ENCODE assay signal across 10 mouse cellular contexts in the genomic region with DNA sequence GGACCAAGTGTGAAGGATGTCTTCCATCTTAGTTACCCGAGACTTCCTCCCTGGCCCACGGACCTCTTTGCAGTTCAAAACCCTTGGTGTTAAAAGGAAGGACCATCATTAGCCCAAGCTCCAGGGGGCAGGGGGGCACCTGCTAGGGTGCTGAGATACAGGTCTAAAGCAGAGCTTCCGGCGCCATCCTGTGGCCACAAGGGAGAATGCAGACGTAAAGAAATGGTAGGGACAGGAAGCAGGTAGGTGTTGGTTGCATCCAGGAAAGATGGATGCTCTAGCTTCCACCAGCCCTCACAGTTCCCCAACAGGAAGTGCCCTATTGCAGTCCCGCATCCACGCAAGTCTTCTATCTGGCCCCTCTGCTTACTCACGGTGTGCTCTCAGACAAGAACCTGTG. TPM values are rescaled to one million over a fixed set of nuclear protein-coding genes. Genes with fewer than 3 reads are reported as not detected.
A peak's percentile ranks its signal among the peaks of the same experiment; 100 is the strongest.
DNase-seq lines count a peak whose midpoint lies in the region; ATAC-seq and TF ChIP-seq lines count a peak whose summit lies in the region.
"Had no signal": no experiment of that assay in that cellular context is flagged by ENCODE, and none has a peak within 500 bp of the region (broad histone marks: within the 10 kb centered on the region; RNA-seq: fewer than 3 reads in every experiment).

No protein-coding gene starts in this region.

- no peaks in the 10 kb centered on the region for H3K9me3 ChIP-seq in embryonic facial prominence, embryonic 13.5 days
- H3K9me3 ChIP-seq in neural tube, embryonic 11.5 days (ENCODE audit: control insufficient read depth, low read length) = no peaks in the 10 kb centered on the region

- no peak overlapping the region for H3K4me2 ChIP-seq in embryonic facial prominence, embryonic 13.5 days
- no peak overlapping the region for H3K4me2 ChIP-seq in neural tube, embryonic 11.5 days (ENCODE audit: low read depth)

- WGBS in embryonic facial prominence, embryonic 13.5 days = 16% methylated on average over 8 of the region's 8 CpGs
- WGBS in neural tube, embryonic 11.5 days = 13% methylated on average over 8 of the region's 8 CpGs

- H3K9ac ChIP-seq in embryonic facial prominence, embryonic 13.5 days = no peak overlapping the region
- no peak overlapping the region for H3K9ac ChIP-seq in neural tube, embryonic 11.5 days (ENCODE audit: low read length)

- ATAC-seq in embryonic facial prominence, embryonic 13.5 days (ENCODE audit: insufficient number of reproducible peaks, insufficient read depth, low FRiP score, low TSS enrichment, low read depth) = no peak
- ATAC-seq in neural tube, embryonic 11.5 days (ENCODE audit: insufficient read depth, low FRiP score, low TSS enrichment) = no peak

- peaks cover 29% of the 10 kb centered on the region for H3K4me1 ChIP-seq in embryonic facial prominence, embryonic 13.5 days
- H3K4me1 ChIP-seq in neural tube, embryonic 11.5 days (ENCODE audit: control insufficient read depth, insufficient read depth, low read length) = peaks cover 8% of the 10 kb centered on the region; the same call in 1 of the 2 replicates

- H3K36me3 ChIP-seq in embryonic facial prominence, embryonic 13.5 days = 0 out of 2 replicates have a peak, but pooled peaks cover 4% of the 10 kb centered on the region
- no peaks in the 10 kb centered on the region for H3K36me3 ChIP-seq in neural tube, embryonic 11.5 days (ENCODE audit: control insufficient read depth, insufficient read depth, low read length)

- no peak overlapping the region for H3K27ac ChIP-seq in gastrocnemius, adult 2 months
- peak overlapping the region; percentile 55; the same call in 1 of the 2 replicates for H3K27ac ChIP-seq in embryonic facial prominence, embryonic 13.5 days
- no peak overlapping the region for H3K27ac ChIP-seq in neural tube, embryonic 11.5 days (ENCODE audit: low read depth, low read length)

- peak; percentile 41 for DNase-seq in gastrocnemius, adult 2 months
- no peak for DNase-seq in gastrocnemius, adult 18-20 months (ENCODE audit: low spot score)
- DNase-seq in urinary bladder, postnatal 25 days (ENCODE audit: low spot score) = peak; percentile 32
- no peak for DNase-seq in urinary bladder, adult 18-20 months (ENCODE audit: low spot score in 2 of 2)
- DNase-seq in left cerebral cortex, postnatal 10 days (ENCODE audit: extremely low spot score in 1 of 2, low spot score in 2 of 2) = peak; percentile 40 to 61
- DNase-seq in neural tube, embryonic 11.5 days (ENCODE audit: low spot score) = peak; percentile 36
- no peak for DNase-seq in ovary, postnatal 10 days (ENCODE audit: low spot score)

- peaks cover 37% of the 10 kb centered on the region for H3K27me3 ChIP-seq in embryonic facial prominence, embryonic 13.5 days
- H3K27me3 ChIP-seq in neural tube, embryonic 11.5 days (ENCODE audit: control insufficient read depth, insufficient read depth, low read length) = 0 out of 2 replicates have a peak, but pooled peaks cover 4% of the 10 kb centered on the region

- TF ChIP-seq CTCF in gastrocnemius, adult 2 months (IDR thresholded peaks at IDR 0.05) = peak; percentile 62

- H3K4me3 ChIP-seq in gastrocnemius, adult 2 months = no peak overlapping the region
- no peak overlapping the region for H3K4me3 ChIP-seq in embryonic facial prominence, embryonic 13.5 days
- no peak overlapping the region for H3K4me3 ChIP-seq in neural tube, embryonic 11.5 days (ENCODE audit: low read depth, low read length)

- intact Hi-C loops in gastrocnemius, adult 2 months (cut with DNase I) = loop anchor here (5.0 kb wide), 2 partner anchors 255 to 285 kb away; no protein-coding TSS in a partner anchor
- intact Hi-C loops in left cerebral cortex, postnatal 10 days (cut with DNase I) = loop anchor here (5.0 kb wide), 1 partner anchor 285 kb away; no protein-coding TSS in a partner anchor

RNA-seq across cellular contexts. Expression of a gene that starts 1.9 kb away (rescaled TPM):
- total RNA-seq in gastrocnemius, adult 2 months (2021) = under 1 TPM in 1 of 2 experiments, not detected in 1; 0.45 TPM
- under 1 TPM in 1 of 2 experiments, not detected in 1; 0.73 TPM for total RNA-seq in gastrocnemius, adult 18-20 months (2021)
- 2.2 and 2.7 TPM in 2 replicates for polyA plus RNA-seq in embryonic facial prominence, embryonic 13.5 days (2015; fragmentation: Nextera tagmentation; extraction: Ambion mirVana)
- total RNA-seq in left cerebral cortex, postnatal 10 days (2021) = under 1 TPM; 0.62 to 0.93 TPM
- polyA plus RNA-seq in neural tube, embryonic 11.5 days (2014; fragmentation: Nextera tagmentation; extraction: Ambion mirVana) = 1.1 and 1.3 TPM in 2 replicates

RNA-seq across cellular contexts. Expression of a gene that starts 16.0 kb away (rescaled TPM):
- total RNA-seq in gastrocnemius, adult 2 months (2021) = not detected
- not detected for total RNA-seq in gastrocnemius, adult 18-20 months (2021)
- 0.59 and 1.0 TPM in 2 replicates for polyA plus RNA-seq in embryonic facial prominence, embryonic 13.5 days (2015; fragmentation: Nextera tagmentation; extraction: Ambion mirVana)
- under 1 TPM; 0.41 to 0.79 TPM for total RNA-seq in left cerebral cortex, postnatal 10 days (2021)
- polyA plus RNA-seq in neural tube, embryonic 11.5 days (2014; fragmentation: Nextera tagmentation; extraction: Ambion mirVana) = not detected in 2 replicates

RNA-seq across cellular contexts. Expression of a gene that starts 18.0 kb away (rescaled TPM):
- 1 to 10 TPM in 1 of 2 experiments, under 1 TPM in 1; 0.56 to 1.7 TPM for total RNA-seq in gastrocnemius, adult 2 months (2021)
- under 1 TPM; 0.59 to 0.78 TPM for total RNA-seq in gastrocnemius, adult 18-20 months (2021)
- 66.0 and 105 TPM in 2 replicates for polyA plus RNA-seq in embryonic facial prominence, embryonic 13.5 days (2015; fragmentation: Nextera tagmentation; extraction: Ambion mirVana)
- 10 to 100 TPM; 13.0 to 14.9 TPM for total RNA-seq in left cerebral cortex, postnatal 10 days (2021)
- polyA plus RNA-seq in neural tube, embryonic 11.5 days (2014; fragmentation: Nextera tagmentation; extraction: Ambion mirVana) = 0.48 and 0.61 TPM in 2 replicates

RNA-seq across cellular contexts. Expression of a gene that starts 54.4 kb away (rescaled TPM):
- not detected for total RNA-seq in gastrocnemius, adult 2 months (2021)
- total RNA-seq in gastrocnemius, adult 18-20 months (2021) = not detected
- not detected in 2 replicates for polyA plus RNA-seq in embryonic facial prominence, embryonic 13.5 days (2015; fragmentation: Nextera tagmentation; extraction: Ambion mirVana)
- total RNA-seq in left cerebral cortex, postnatal 10 days (2021) = not detected
- not detected in 2 replicates for polyA plus RNA-seq in neural tube, embryonic 11.5 days (2014; fragmentation: Nextera tagmentation; extraction: Ambion mirVana)
- total RNA-seq: layer of hippocampus, adult 18-20 months had no signal
- polyA plus RNA-seq: stomach, embryonic 14.5 days had no signal

RNA-seq across cellular contexts. Expression of a gene that starts 56.7 kb away (rescaled TPM):
- total RNA-seq in gastrocnemius, adult 2 months (2021) = 10 to 100 TPM; 39.8 to 95.4 TPM
- total RNA-seq in gastrocnemius, adult 18-20 months (2021) = 10 to 100 TPM; 62.6 to 77.3 TPM
- 81.5 and 87.8 TPM in 2 replicates for polyA plus RNA-seq in embryonic facial prominence, embryonic 13.5 days (2015; fragmentation: Nextera tagmentation; extraction: Ambion mirVana)
- 10 to 100 TPM; 35.9 to 56.8 TPM for total RNA-seq in left cerebral cortex, postnatal 10 days (2021)
- polyA plus RNA-seq in neural tube, embryonic 11.5 days (2014; fragmentation: Nextera tagmentation; extraction: Ambion mirVana) = 11.0 and 11.5 TPM in 2 replicates

Comparison
In these comparisons a context has a peak if more than half of its experiments do, and no peak if none do; other contexts are left out.
1. DNase-seq: peak in gastrocnemius, adult 2 months (single experiment), urinary bladder, postnatal 25 days (single experiment), left cerebral cortex, postnatal 10 days (2 of 2) and neural tube, embryonic 11.5 days (single experiment); none in gastrocnemius, adult 18-20 months (single experiment), urinary bladder, adult 18-20 months (0 of 2) and ovary, postnatal 10 days (single experiment).
2. RNA of a gene that starts 18.0 kb away (total RNA-seq): 13.0 to 14.9 TPM in left cerebral cortex, postnatal 10 days; 0.56 to 1.7 TPM in gastrocnemius, adult 2 months and 0.59 to 0.78 TPM in gastrocnemius, adult 18-20 months; every median in the first group is over 4 times any median in the second.